Mouse (Mus musculus): Measurements from ENCODE around the gene Myo9a.
A peak's percentile ranks its signal among the peaks of the same experiment; 100 is the strongest.

DNA sequence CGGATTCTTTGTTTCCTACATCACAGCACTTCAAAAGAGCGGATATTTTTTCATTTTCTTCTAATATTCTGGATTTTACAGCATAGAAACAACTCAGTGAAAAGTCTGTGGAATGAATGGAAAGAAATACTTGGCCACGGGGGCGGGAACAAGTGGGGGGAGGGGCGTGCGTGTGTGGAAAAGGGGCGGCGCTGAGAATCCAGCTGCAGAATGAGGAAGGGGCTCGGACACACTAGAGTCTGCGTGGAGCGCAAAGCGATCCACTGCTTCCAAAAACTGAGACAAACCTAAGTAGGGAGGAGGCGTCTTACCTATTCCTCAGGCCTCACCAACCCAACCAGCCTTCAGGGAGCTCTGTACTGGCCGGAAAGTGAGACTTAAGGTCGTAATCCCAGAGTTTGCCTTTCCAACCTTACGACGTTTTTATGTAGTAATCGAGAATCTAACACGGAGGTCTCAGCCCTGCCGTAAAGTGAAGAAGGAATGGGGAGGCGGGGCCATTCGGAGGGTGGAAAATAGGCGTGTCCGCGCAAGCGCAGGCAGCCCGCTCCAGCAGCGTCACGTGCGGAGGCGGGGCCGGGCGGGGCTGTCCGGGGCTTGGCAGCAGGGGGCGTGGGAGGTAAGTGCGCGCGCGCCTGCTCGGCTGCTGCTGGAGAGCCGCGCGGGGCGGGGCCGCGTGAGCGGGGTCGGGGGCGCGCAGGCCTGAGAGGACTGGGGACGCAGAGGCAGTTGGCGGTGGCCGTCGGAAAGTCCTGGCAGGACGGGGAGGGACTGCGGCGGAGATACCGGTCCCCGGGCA lies at the start of gene Myo9a, which contains the start of gene Senp8:
- TF ChIP-seq CTCF (IDR thresholded peaks at IDR 0.05; ENCODE audit: low read depth, low read length) (0 out of 2 replicates have a peak, but pooled peaks have one; percentile 1), POLR2A (IDR thresholded peaks at IDR 0.05; ENCODE audit: extremely low read depth, insufficient read depth, low read length) (no peak)

Data from liver, adult 2 months (tissue).